Mouse (Mus musculus) MEL (cell line): ENCODE measurements around the gene Guca1a. TPM values are rescaled to one million over a fixed set of nuclear protein-coding genes. Genes with fewer than 3 reads are reported as not detected.
"Not testable (repeated sequence)": the region's sequence is repeated elsewhere in the genome, so short reads cannot be mapped to it uniquely, and the experiment has no call there.

ENCODE experiments used
- DNase-seq: peaks from one replicate; pipeline ENCODE4 v3.0.0; 2011; ENCODE audit warnings: low read depth, low spot score
- H3K27ac ChIP-seq: 2 replicates; pipeline ENCODE4 v1.5.1; 2012; ENCODE audit warnings: low read depth, mild to moderate bottlenecking, control low read depth, low read length, moderate library complexity; ENCODE audit not compliant: control insufficient read depth
- H3K27me3 ChIP-seq, 2 experiments: fragments of 150-350 bp in 1 of 2; sonication (generic) in 1 of 2; 2 replicates each; pipeline ENCODE4 v1.6.1; 2012; ENCODE audit warnings: low read length in 2 of 2, mild to moderate bottlenecking in 2 of 2, improper control_type of control experiment in 1 of 2, moderate library complexity in 1 of 2; ENCODE audit not compliant: insufficient read depth in 2 of 2, control insufficient read depth in 1 of 2
- H3K36me3 ChIP-seq, 2 experiments: 2 replicates each; pipeline ENCODE4 v1.6.1; 2012 to 2014; ENCODE audit warnings: low read length in 2 of 2, improper control_type of control experiment in 1 of 2, inconsistent platforms in 1 of 2, mild to moderate bottlenecking in 1 of 2; ENCODE audit not compliant: insufficient read depth in 2 of 2, control insufficient read depth in 1 of 2
- H3K4me1 ChIP-seq, 2 experiments: fragments of 150-350 bp in 1 of 2; sonication (generic) in 1 of 2; 2 replicates each; pipeline ENCODE4 v1.6.1; 2012; ENCODE audit warnings: low read length in 2 of 2, improper control_type of control experiment in 1 of 2, mild to moderate bottlenecking in 1 of 2; ENCODE audit not compliant: insufficient read depth in 2 of 2, control insufficient read depth in 1 of 2
- H3K4me3 ChIP-seq, 2 experiments: fragments of 150-350 bp in 1 of 2; sonication (generic) in 1 of 2; 2 replicates each; pipeline ENCODE4 v1.5.1; 2012; ENCODE audit warnings: low read depth in 2 of 2, low read length in 2 of 2, mild to moderate bottlenecking in 2 of 2, moderate library complexity in 2 of 2, control low read depth in 1 of 2, improper control_type of control experiment in 1 of 2; ENCODE audit not compliant: control insufficient read depth in 1 of 2, insufficient read depth in 1 of 2
- H3K79me2 ChIP-seq: 2 replicates; pipeline ENCODE4 v1.6.1; 2012; ENCODE audit warnings: mild to moderate bottlenecking, low read length, moderate library complexity; ENCODE audit not compliant: control insufficient read depth, poor library complexity, insufficient read depth
- H3K9ac ChIP-seq: 2 replicates; pipeline ENCODE4 v1.6.1; 2012; ENCODE audit warnings: low read depth, mild to moderate bottlenecking, control low read depth, low read length, moderate library complexity; ENCODE audit not compliant: control insufficient read depth, poor library complexity, severe bottlenecking
- H3K9me3 ChIP-seq: fragments of 150-350 bp; sonication (generic); replicated peaks from 2 replicates; pipeline ENCODE4 v1.6.1; 2012; ENCODE audit warnings: mild to moderate bottlenecking, low read length, improper control_type of control experiment, moderate library complexity; ENCODE audit not compliant: insufficient read depth
- BHLHE40 ChIP-seq: IDR thresholded peaks from 2 replicates; pipeline ENCODE4 v1.6.1; 2012; ENCODE audit warnings: low read depth, mild to moderate bottlenecking, inconsistent platforms, low read length, improper control_type of control experiment, borderline replicate concordance
- CHD2 ChIP-seq: IDR thresholded peaks from 2 replicates; pipeline ENCODE4 v1.6.1; 2011; ENCODE audit warnings: low read length, improper control_type of control experiment
- E2F4 ChIP-seq: IDR thresholded peaks from 2 replicates; pipeline ENCODE4 v1.6.1; 2011; ENCODE audit warnings: low read depth, low read length, improper control_type of control experiment, borderline replicate concordance
- GABPA ChIP-seq: IDR thresholded peaks from 2 replicates; pipeline ENCODE4 v1.6.1; 2012; ENCODE audit warnings: low read depth, mild to moderate bottlenecking, inconsistent platforms, low read length, improper control_type of control experiment, moderate library complexity
- GATA1 ChIP-seq: IDR thresholded peaks from 2 replicates; pipeline ENCODE4 v1.6.1; 2011; ENCODE audit warnings: low read depth, low read length, improper control_type of control experiment
- JUND ChIP-seq: IDR thresholded peaks from 2 replicates; pipeline ENCODE4 v1.6.1; 2011; ENCODE audit warnings: low read depth, mild to moderate bottlenecking, improper control_type of control experiment, low read length
- MAFK ChIP-seq: IDR thresholded peaks from 2 replicates; pipeline ENCODE4 v1.6.1; 2011; ENCODE audit warnings: low read depth, mild to moderate bottlenecking, low read length, improper control_type of control experiment, borderline replicate concordance
- MAX ChIP-seq: IDR thresholded peaks from 2 replicates; pipeline ENCODE4 v1.6.1; 2011; ENCODE audit warnings: low read length, improper control_type of control experiment
- MEF2A ChIP-seq: IDR thresholded peaks from 2 replicates; pipeline ENCODE4 v1.6.1; 2014; ENCODE audit warnings: low read depth, mild to moderate bottlenecking, inconsistent platforms, low read length, improper control_type of control experiment; ENCODE audit not compliant: poor library complexity, insufficient replicate concordance, severe bottlenecking; ENCODE audit errors: extremely low read depth
- MXI1 ChIP-seq: IDR thresholded peaks from 2 replicates; pipeline ENCODE4 v1.6.1; 2011; ENCODE audit warnings: mild to moderate bottlenecking, low read depth, low read length, improper control_type of control experiment
- POLR2A ChIP-seq, 2 experiments: IDR thresholded peaks; 2 replicates each; pipeline ENCODE4 v1.6.1; 2011 to 2012; ENCODE audit warnings: low read length in 2 of 2, mild to moderate bottlenecking in 2 of 2, control low read depth in 1 of 2, improper control_type of control experiment in 1 of 2, low read depth in 1 of 2, moderate library complexity in 1 of 2; ENCODE audit not compliant: control insufficient read depth in 1 of 2, insufficient read depth in 1 of 2, poor library complexity in 1 of 2
- POLR2AphosphoS2 ChIP-seq: IDR thresholded peaks from 2 replicates; pipeline ENCODE4 v1.6.1; 2011; ENCODE audit warnings: low read length, improper control_type of control experiment
- RAD21 ChIP-seq: IDR thresholded peaks from 2 replicates; pipeline ENCODE4 v1.6.1; 2011; ENCODE audit warnings: mild to moderate bottlenecking, low read depth, low read length, improper control_type of control experiment
- RCOR1 ChIP-seq: IDR thresholded peaks from 2 replicates; pipeline ENCODE4 v1.6.1; 2012; ENCODE audit warnings: low read depth, mild to moderate bottlenecking, inconsistent platforms, low read length, improper control_type of control experiment
- TAL1 ChIP-seq: IDR thresholded peaks from 2 replicates; pipeline ENCODE4 v1.6.1; 2012; ENCODE audit warnings: mild to moderate bottlenecking, inconsistent platforms, low read length, moderate library complexity, mixed read lengths
- USF1 ChIP-seq: IDR thresholded peaks from 2 replicates; pipeline ENCODE4 v1.6.1; 2014; ENCODE audit warnings: low read depth, mild to moderate bottlenecking, inconsistent platforms, low read length, improper control_type of control experiment, moderate library complexity
- ZKSCAN1 ChIP-seq: IDR thresholded peaks from 2 replicates; pipeline ENCODE4 v1.6.1; 2012; ENCODE audit warnings: low read depth, mild to moderate bottlenecking, inconsistent platforms, low read length, improper control_type of control experiment, moderate library complexity
- polyA plus RNA-seq, 2 experiments: library from polyadenylated mRNA; stranded (reverse) in 1 of 2; unstranded in 1 of 2; fragments of >175 nt in 1 of 2; fragments of >200 nt in 1 of 2; gene quantifications; 2 replicates each; pipeline versions ENCODE4 v1.2.1 to v1.2.4; 2012; ENCODE audit warnings: low replicate concordance in 2 of 2, low read depth in 1 of 2; ENCODE audit not compliant: insufficient read length in 2 of 2, insufficient read depth in 1 of 2, missing spikeins in 1 of 2
- total RNA-seq: library from RNA; depleted of rRNA; stranded (reverse); fragments of 300-350 nt; gene quantifications from 2 replicates; pipeline ENCODE4 v1.2.3, GENCODE M21; 2012

Gene Guca1a
- total and polyA plus RNA-seq, 3 experiments, result 1.5 to 3.2 TPM; not detected in 1

GRCm38 (mm10) chr17:47421566-47421965 lies 21.2 kb upstream of the Guca1a start:
- no peak for DNase-seq
- Histone ChIP-seq H3K79me2 (no peaks in the 10 kb centered on the region), H3K9ac (no peak overlapping the region), H3K27ac (no peak overlapping the region), H3K36me3 (no peaks in the 10 kb centered on the region), H3K4me3 (no peak overlapping the region), H3K27me3 (no peaks in the 10 kb centered on the region), H3K4me1 (no peaks in the 10 kb centered on the region; a peak in 1 of 4 replicates), H3K9me3 (no peaks in the 10 kb centered on the region)
- TF ChIP-seq MAX, result no peak
- TF ChIP-seq JUND, result no peak
- TF ChIP-seq GATA1, result no peak
- no peak for TF ChIP-seq GABPA
- no peak for TF ChIP-seq MAFK

- no peaks in the 10 kb centered on the region for H3K36me3 ChIP-seq
- DNase-seq, result no peak
- H3K27me3 ChIP-seq, result no peaks in the 10 kb centered on the region; a peak in 1 of 4 replicates
- H3K79me2 ChIP-seq, result no peaks in the 10 kb centered on the region
- TF ChIP-seq MXI1, result no peak
- TF ChIP-seq BHLHE40, result no peak
- TF ChIP-seq MEF2A, result no peak
- no peak for TF ChIP-seq POLR2A (IDR thresholded peaks at IDR 0.05; ENCODE audit: control insufficient read depth in 1 of 2, insufficient read depth in 1 of 2, low read depth in 1 of 2, low read length in 2 of 2, poor library complexity in 1 of 2)
- no peak for TF ChIP-seq TAL1
- no peak for TF ChIP-seq CHD2
- TF ChIP-seq RCOR1, result no peak
- no peak for TF ChIP-seq JUND
- TF ChIP-seq POLR2AphosphoS2, result no peak
- TF ChIP-seq ZKSCAN1, result no peak
- no peak for TF ChIP-seq USF1
- TF ChIP-seq RAD21, result no peak
- TF ChIP-seq E2F4, result no peak
- H3K9ac ChIP-seq, result no peak overlapping the region
- H3K27ac ChIP-seq, result no peak overlapping the region
- H3K4me3 ChIP-seq, result no peak overlapping the region
- H3K4me1 ChIP-seq, result no peaks in the 10 kb centered on the region
- no peaks in the 10 kb centered on the region for H3K9me3 ChIP-seq
Observed at GRCm38 (mm10) chr17:47420195-47420594, 19.8 kb upstream of the Guca1a start.

GRCm38 (mm10) chr17:47409897-47410861 lies 9.8 kb upstream of the Guca1a start:
- H3K4me1 ChIP-seq, H3K79me2 ChIP-seq, H3K4me3 ChIP-seq, H3K27ac ChIP-seq, DNase-seq, H3K9me3 ChIP-seq, H3K9ac ChIP-seq, H3K36me3 ChIP-seq, H3K27me3 ChIP-seq: not testable (repeated sequence)
